Mouse (Mus musculus): ENCODE measurements around the gene Nup107. TPM values are rescaled to one million over a fixed set of nuclear protein-coding genes. Genes with fewer than 3 reads are reported as not detected.

The Nup107 gene
- total and polyA plus RNA-seq, 3 experiments = 47.7 to 97.0 (median 82.0) TPM

GRCm38 (mm10) chr10:117766111-117766895 lies 26.2 kb downstream of the Nup107 start:
- Histone ChIP-seq H3K4me1 (ENCODE audit: control insufficient read depth in 1 of 2, insufficient read depth in 2 of 2) (no peaks in the 10 kb centered on the region), H3K4me2 (ENCODE audit: insufficient read depth, low read depth, poor library complexity, severe bottlenecking) (no peak overlapping the region), H3K9ac (ENCODE audit: insufficient read depth, low read depth) (no peak overlapping the region), H3K4me3 (replicated peaks in 1 of 3; ENCODE audit: low read depth in 2 of 3, low read length in 2 of 3, poor library complexity in 1 of 3) (no peak overlapping the region), H3K27me3 (replicated peaks) (no peaks in the 10 kb centered on the region), H3K9me3 (replicated peaks; ENCODE audit: low read length) (no peaks in the 10 kb centered on the region), H3K27ac (ENCODE audit: insufficient read depth, low read depth) (no peak overlapping the region), H3K79me2 (replicated peaks; ENCODE audit: control insufficient read depth, extremely low read depth, insufficient read depth, poor library complexity, severe bottlenecking) (no peaks in the 10 kb centered on the region), H3K36me3 (replicated peaks in 1 of 2; ENCODE audit: control insufficient read depth in 1 of 2, insufficient read depth in 1 of 2, low read length in 1 of 2) (peaks cover 66 to 84% of the 10 kb centered on the region in 2 experiments)
- in situ Hi-C loops (cut with MboI; ENCODE audit: low pct_ligation_motif_present, low pct_unique_long_range_greater_than_20kb, low sequenced_read_pairs) (no loop called here), dilution Hi-C loops (cut with MboI; ENCODE audit: extremely low pct_ligation_motif_present, extremely low pct_unique_long_range_greater_than_20kb, low sequenced_read_pairs) (no loop called here)
- DNase-seq (ENCODE audit: extremely low read depth) = no peak
- TF ChIP-seq KAT2A (IDR thresholded peaks at IDR 0.05; ENCODE audit: insufficient replicate concordance, low read length) (no peak), ETS1 (conservative IDR thresholded peaks at IDR 0.05; ENCODE audit: low read depth, low read length) (no peak), SMC3 (IDR thresholded peaks at IDR 0.05; ENCODE audit: low read depth, low read length) (no peak), ZNF384 (IDR thresholded peaks at IDR 0.05; ENCODE audit: low read depth, low read length) (no peak), IRF4 (IDR thresholded peaks at IDR 0.05; ENCODE audit: low read depth, low read length) (no peak), ELF1 (IDR thresholded peaks at IDR 0.05; ENCODE audit: low read depth, low read length) (no peak), MAZ (IDR thresholded peaks at IDR 0.05; ENCODE audit: low read depth, low read length) (no peak), MEF2A (IDR thresholded peaks at IDR 0.05; ENCODE audit: borderline replicate concordance, low read depth, low read length) (no peak)

DNA sequence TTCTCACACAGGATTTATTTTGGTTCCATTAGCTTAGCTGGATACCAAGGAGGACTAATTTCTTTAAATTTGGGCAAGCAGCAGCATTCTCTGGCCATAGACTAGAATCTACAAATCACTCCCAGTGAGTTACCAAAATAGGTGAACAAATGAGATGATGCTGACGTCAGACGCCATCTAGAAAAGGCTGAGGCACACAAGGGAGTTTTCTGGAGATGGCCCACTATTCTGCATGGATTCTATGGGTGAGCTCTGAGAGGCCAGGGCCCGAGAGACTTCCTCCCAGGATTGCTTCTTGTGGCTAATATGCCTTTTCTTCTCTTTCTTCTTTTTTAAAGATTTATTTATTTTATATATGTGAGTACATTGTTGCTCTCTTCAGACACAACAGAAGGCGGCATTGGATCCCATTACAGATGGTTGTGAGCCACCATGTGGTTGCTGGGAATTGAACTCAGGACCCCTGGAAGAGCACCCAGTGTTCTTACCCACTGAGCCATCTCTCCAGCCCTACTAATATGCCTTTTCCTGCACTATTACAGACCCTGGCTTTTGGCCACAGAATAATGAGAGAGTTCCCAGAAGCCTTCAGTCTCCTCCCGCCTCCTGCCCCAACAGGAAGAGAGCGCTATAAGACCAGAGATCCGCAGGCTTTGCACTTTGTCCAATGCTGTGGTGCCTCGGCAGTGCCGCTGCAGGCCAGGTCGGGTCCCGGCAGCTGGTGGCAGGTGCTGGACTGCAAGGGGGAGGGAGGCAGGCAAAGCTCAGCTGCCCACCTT lies 27.2 kb downstream of the Nup107 start:
- H3K4me2 ChIP-seq (ENCODE audit: insufficient read depth, low read depth, poor library complexity, severe bottlenecking) = no peak overlapping the region
- H3K27me3 ChIP-seq (replicated peaks) = no peaks in the 10 kb centered on the region
- H3K36me3 ChIP-seq (replicated peaks in 1 of 2; ENCODE audit: control insufficient read depth in 1 of 2, insufficient read depth in 1 of 2, low read length in 1 of 2) = peaks cover 69 to 84% of the 10 kb centered on the region in 2 experiments
- H3K4me3 ChIP-seq (replicated peaks in 1 of 3; ENCODE audit: low read depth in 2 of 3, low read length in 2 of 3, poor library complexity in 1 of 3) = no peak overlapping the region
- TF ChIP-seq MYC (IDR thresholded peaks at IDR 0.05; ENCODE audit: low read depth, low read length) = no peak
- no peak for TF ChIP-seq NELFE (IDR thresholded peaks at IDR 0.05; ENCODE audit: low read depth, low read length)
- TF ChIP-seq SIN3A (IDR thresholded peaks at IDR 0.05; ENCODE audit: low read length) = no peak
- TF ChIP-seq ELF1 (IDR thresholded peaks at IDR 0.05; ENCODE audit: low read depth, low read length) = no peak
- no peak for TF ChIP-seq RAD21 (IDR thresholded peaks at IDR 0.05; ENCODE audit: low read depth, low read length)
- TF ChIP-seq POLR2A (IDR thresholded peaks at IDR 0.05; ENCODE audit: low read depth, low read length) = no peak
- TF ChIP-seq MAZ (IDR thresholded peaks at IDR 0.05; ENCODE audit: low read depth, low read length) = no peak
- no peak for TF ChIP-seq HCFC1 (IDR thresholded peaks at IDR 0.05; ENCODE audit: low read depth, low read length)
- TF ChIP-seq CTCF (conservative IDR thresholded peaks at IDR 0.05 in 1 of 2, IDR thresholded peaks at IDR 0.05 in 1 of 2; ENCODE audit: low read depth in 2 of 2, low read length in 2 of 2) = no peak
- no peak for TF ChIP-seq RCOR1 (conservative IDR thresholded peaks at IDR 0.05; ENCODE audit: low read depth, low read length)
- no peak for TF ChIP-seq CHD1 (IDR thresholded peaks at IDR 0.05; ENCODE audit: low read depth, low read length)
- no peak for TF ChIP-seq MEF2A (IDR thresholded peaks at IDR 0.05; ENCODE audit: borderline replicate concordance, low read depth, low read length)
- TF ChIP-seq JUND (conservative IDR thresholded peaks at IDR 0.05; ENCODE audit: low read depth, low read length) = no peak
- TF ChIP-seq PAX5 (IDR thresholded peaks at IDR 0.05; ENCODE audit: low read length) = no peak
- no peak for TF ChIP-seq ZNF384 (IDR thresholded peaks at IDR 0.05; ENCODE audit: low read depth, low read length)
- TF ChIP-seq TCF12 (IDR thresholded peaks at IDR 0.05; ENCODE audit: low read depth, low read length) = no peak
- H3K27ac ChIP-seq (ENCODE audit: insufficient read depth, low read depth) = no peak overlapping the region
- no peak for DNase-seq (ENCODE audit: extremely low read depth)
- H3K4me1 ChIP-seq (ENCODE audit: control insufficient read depth in 1 of 2, insufficient read depth in 2 of 2) = no peaks in the 10 kb centered on the region
- in situ Hi-C loops (cut with MboI; ENCODE audit: low pct_ligation_motif_present, low pct_unique_long_range_greater_than_20kb, low sequenced_read_pairs) = no loop called here
- dilution Hi-C loops (cut with MboI; ENCODE audit: extremely low pct_ligation_motif_present, extremely low pct_unique_long_range_greater_than_20kb, low sequenced_read_pairs) = no loop called here
- H3K79me2 ChIP-seq (replicated peaks; ENCODE audit: control insufficient read depth, extremely low read depth, insufficient read depth, poor library complexity, severe bottlenecking) = no peaks in the 10 kb centered on the region
- no peak overlapping the region for H3K9ac ChIP-seq (ENCODE audit: insufficient read depth, low read depth)
- no peaks in the 10 kb centered on the region for H3K9me3 ChIP-seq (replicated peaks; ENCODE audit: low read length)

Measured in CH12.LX (cell line).